Mouse (Mus musculus): ENCODE data around the gene Znhit2.

The Znhit2 gene

DNA sequence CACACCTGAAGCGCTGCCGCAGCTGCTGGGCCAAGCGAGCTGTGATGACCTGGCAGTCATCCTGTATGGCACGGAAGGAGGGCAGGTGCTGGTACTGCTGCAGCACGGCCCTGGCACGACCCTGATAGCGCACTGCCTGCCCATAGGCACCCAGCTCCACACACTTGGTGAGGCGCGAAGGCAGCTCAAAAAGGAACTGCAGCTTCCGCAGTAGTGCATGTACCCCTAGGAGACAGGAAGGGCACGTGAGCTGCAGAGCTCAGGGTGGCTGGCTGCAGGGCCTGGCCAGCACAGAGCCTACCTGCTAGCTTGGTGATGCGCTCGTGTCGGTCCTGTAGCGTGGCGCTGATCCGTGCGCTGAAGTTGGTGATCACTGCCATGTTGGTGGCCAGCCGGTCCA lies 10.3 kb downstream of the Znhit2 start:
- DNase-seq (ENCODE audit: low read depth, low spot score): no peak

DNA sequence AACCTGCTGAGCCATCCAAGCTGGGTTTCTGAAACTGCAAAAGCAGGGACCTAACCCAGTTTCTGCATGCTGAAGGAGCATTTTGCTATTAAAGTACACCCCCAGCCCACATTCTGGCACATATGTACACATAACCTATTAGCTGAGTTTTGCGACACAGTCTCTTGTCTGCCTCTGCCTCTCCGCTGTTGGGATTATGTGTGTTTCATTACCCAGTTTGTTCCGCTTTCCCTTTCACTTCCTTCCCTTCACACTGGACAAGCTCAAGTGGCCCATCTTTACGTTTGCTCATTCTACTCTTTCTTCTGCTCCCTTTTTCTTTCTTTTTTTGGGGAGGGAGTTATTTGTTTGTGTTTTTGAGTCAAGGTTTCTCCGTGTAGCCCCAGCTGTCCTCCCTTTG lies 12.9 kb downstream of the Znhit2 start:
- DNase-seq (ENCODE audit: low read depth, low spot score): no peak

DNA sequence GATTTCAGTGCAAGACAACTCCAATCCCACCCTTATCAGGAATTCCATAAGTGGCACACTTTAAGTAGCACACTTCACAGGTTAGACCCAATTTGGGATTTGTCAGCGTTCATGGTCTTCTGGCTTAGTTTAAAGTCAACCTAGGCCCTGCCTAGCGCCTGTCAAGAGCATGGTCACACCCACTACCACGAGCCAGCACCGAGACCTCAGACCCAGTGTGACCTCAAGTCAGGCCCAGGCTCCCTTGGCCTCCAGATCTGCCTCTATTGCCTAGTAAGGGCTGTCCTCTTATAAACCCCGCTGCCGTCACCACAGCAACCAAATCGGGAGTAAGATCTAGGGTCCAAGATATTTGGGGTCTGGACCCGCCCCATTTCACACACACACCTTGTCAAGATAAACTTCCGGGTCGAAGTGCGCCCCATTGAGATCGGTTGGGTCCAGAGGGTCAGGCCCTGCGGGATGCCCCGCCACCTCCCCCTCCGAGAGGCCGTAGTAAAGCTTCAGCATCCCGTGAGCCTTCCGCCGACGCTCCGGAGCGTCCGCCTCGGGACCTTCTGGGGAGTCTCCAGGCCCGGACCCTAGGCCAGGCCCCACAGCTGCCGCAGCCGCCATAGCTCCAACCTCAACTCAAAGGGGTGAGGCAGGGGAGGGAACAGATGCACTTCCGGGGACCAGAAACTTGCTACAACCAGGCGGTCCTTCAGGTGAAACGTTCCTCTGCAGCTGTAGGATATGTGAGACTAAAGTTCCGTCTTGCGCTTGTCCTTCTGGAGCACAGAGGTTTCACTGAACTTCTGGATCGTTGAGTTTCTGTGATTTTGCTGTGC lies 15.8 kb downstream of the Znhit2 start, which contains the start of gene Vps51:
Gene Vps51, minus strand, starts transcription at position 668 of the 830 bp plus-strand sequence.
- DNase-seq (ENCODE audit: low read depth, low spot score): peak; percentile 88

DNA sequence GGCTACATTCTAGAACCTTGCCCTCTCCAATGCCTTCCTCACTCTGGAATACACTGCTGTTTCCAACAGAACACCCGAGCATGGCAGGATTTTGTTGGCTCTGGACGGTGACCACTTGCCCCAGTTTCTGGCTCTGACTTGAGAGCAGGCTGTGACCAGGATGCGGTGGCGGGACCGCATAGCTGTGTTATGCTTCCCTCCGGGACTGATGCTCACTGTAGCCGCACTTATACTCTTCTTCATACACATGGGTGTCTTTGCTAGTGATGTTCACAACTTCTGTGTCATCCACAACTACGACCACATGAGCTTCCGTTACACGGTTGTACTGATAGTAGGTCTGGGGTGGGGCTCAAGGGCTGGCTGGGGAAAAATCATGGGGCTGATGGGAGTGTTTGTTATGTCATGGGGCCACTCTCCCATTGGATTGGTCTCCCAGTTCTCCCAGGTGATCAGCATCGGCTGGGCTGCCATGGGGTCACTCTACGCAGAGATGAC lies 19.0 kb downstream of the Znhit2 start, which contains the start of gene Tmem262:
Gene Tmem262, plus strand, starts transcription at position 51 of the 498 bp plus-strand sequence.
- no peak for DNase-seq (ENCODE audit: low read depth, low spot score)

DNA sequence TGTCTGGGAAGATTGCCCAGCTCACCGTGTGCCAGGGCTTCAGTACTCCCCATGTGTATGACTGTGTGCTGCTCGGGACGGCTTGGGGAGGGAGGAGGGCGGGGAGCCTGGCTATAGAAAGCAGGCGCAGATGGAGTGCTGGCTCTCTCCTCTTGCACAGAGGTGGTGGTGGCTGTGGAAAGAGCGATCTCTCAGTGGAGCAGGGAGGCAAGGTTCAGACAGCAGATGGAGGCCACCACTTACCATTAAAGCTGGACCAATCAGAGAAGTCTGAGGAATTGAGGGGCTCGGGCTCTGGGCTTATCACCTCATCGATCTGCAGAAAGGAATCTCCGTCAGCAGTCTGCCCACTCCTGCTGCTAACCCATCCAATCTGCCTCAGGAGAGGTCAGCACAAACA lies 21.2 kb downstream of the Znhit2 start, which contains the start of gene Gm28374:
Gene Gm28374, minus strand, starts transcription at position 101 of the 400 bp plus-strand sequence.
- no peak for DNase-seq (ENCODE audit: low read depth, low spot score)

DNA sequence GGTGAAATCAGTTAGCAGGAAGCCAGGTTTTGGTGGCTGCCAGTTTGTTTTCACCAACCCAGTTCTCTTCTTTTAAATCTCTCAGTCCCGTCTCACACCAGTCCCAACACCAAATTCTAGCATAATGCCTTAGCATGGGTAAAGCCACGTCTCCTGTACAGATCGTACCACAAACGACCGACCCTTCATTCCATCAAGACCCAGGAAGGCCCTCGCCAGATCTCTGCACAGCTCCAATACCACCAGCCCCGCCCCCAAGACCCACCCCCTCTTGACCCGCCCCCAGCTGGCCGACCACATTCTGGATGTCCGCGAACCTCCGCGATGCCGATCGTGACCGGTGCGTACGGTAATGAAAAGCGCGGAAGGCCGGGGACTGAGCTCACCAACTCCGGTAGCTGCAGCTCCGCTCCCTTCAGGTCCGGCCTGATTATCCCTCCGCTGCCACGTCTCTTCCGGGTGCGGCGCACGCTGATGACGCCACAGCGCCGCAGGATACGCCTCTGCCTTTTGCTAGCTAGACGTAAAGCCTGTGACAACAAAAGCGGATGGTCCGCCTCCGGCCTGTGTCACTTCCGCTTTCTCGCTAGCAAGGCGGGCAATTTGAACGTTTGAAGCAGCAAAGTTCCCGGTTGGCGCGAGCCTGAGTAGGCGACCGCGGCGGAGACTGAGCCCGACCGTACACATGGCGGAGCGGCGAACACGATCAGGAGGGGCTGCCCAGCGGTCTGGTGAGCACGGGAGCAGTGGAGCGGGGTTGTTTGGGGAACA lies 23.7 kb downstream of the Znhit2 start, which contains the start of the genes Zfpl1 and Cdca5:
Gene Zfpl1, minus strand, starts transcription at position 479 of the 771 bp plus-strand sequence.
Gene Cdca5, plus strand, starts transcription at position 506 of the 771 bp plus-strand sequence.
- DNase-seq (ENCODE audit: low read depth, low spot score): peak; percentile 97

DNA sequence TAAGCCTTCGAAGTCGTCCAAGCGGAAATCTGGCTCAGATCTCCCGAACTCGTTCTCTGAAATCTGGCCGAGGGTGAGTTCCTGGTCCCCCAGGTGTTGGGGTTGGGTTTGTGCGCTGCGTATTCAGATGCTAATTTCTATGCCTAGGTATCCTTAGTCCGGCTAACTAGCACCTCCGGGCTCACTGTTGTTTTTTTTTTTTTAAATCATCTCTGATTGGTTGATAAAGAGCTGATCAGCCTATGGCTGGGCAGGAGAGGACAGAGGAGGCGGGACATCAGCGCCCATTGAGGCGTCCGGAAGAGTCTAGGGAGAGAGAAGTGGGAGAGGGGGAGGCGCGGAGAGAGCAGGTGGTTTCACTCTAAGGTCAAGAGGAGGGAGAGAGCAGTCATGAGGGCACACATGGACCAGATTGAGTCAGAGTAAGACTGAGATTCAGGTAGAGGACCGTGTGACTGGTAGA lies 24.5 kb downstream of the Znhit2 start:
- DNase-seq (ENCODE audit: low read depth, low spot score): no peak

DNA sequence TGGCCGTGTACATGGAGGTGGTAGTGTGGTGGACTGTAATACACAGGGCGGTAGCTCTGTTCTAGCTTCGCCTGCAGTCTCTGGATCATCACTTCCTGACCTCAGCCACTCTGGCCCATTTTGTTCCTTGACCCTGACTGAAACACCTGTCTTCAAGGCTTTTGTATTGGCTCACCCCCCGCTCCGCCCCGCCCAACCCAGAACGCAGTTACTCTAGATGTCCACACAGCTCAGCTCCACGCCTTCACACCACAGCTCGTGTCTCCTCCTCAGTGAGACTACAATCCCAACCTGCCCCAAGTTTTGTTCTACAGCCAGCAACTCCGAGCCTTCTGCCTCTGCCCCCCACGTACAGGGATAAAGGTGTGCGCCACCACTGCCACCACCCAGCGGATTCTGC lies 27.8 kb downstream of the Znhit2 start:
- DNase-seq (ENCODE audit: low read depth, low spot score): no peak

DNA sequence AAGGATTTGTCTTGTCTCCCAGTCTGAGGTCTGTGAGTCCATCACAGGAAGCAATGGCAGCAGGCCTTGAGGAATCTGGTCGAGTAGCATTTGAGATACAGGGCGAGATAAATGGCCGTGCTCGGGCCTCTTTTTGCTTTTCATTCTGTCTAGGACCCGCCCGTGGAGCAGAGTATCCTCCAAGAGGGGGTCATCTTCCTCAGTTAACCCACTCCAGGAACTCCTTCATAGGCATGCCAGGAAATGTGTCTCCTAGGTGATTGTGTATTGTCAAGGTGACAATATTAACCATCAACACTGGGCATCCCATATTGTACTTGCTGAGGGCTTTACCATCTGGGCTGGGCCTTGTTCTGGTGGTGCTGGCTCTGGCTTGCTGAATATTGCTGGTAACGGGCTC lies 33.1 kb downstream of the Znhit2 start, which contains the start of gene AC131692.1:
Gene AC131692.1, plus strand, starts transcription at position 301 of the 400 bp plus-strand sequence.
- no peak for DNase-seq (ENCODE audit: low read depth, low spot score)

DNA sequence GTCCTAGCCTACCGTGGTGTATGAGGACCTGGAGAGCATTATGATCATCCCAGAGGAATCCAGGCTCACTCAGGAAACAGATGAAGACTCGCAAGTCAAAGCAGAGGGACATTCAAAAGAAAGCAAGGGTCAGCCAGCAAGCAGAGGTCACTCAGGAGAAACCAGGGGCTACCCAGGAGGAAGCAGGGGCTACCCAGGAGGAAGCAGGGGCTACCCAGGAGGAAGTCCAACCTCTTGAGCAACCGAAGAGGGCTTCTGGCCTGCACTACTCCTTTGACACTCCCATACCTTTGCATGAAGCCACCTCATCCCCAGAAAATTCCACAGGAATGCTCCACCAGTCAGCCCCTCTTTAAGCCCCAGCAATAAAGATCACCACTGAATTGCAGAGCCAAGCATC lies 36.9 kb downstream of the Znhit2 start:
- no peak for DNase-seq (ENCODE audit: low read depth, low spot score)

DNA sequence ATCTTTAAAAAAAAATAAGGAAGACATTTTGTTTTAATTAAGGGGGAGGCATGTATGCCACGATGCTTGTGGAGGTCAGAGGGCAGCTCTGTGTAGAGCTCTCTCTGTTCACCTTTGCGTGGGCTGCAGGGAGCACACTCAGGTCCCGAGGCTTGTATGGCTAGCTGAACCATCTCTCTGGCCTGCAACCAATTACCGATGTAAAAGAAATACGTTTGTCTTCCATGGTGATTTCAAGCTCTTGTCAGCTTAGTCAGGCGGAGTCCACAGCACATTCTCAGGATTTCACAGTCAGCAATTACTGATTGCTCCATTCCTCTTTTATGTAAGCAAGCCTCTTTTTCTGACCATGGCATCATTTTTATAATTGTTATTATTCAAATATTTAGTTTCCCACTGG lies 40.2 kb downstream of the Znhit2 start:
- DNase-seq (ENCODE audit: low read depth, low spot score): no peak

DNA sequence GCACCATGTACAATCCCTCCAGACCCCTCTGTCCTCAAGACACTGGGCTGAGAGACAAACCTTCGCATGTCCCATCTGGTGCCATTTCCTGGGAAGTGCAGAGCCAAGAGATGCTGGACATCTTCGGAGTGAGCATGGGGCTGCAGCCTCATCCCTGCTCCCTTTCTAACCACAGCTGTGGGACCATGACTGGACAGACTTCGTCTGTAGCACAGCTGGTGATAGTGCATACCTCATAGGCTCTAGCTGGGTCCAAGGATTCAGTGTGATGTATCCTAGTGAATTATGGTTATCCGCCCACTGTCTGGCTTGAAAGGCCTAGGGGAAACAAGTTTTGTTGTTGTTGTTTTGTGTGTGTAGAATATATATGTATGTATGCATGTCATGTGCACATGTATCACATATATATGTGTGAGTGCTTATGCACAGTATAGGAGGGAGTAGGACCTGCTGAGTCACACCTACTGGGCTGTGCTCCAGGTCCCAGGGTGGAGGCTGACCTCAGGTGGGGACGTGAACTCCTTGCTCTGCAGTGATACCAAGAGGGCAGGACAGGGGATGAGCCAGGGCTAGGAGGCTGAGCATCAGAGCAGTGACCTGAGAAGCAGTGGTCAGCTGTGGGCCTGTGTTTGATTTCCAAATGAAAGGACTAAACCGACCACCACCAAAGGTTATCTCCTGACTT lies 41.3 kb downstream of the Znhit2 start:
- no peak for DNase-seq (ENCODE audit: low read depth, low spot score)

DNA sequence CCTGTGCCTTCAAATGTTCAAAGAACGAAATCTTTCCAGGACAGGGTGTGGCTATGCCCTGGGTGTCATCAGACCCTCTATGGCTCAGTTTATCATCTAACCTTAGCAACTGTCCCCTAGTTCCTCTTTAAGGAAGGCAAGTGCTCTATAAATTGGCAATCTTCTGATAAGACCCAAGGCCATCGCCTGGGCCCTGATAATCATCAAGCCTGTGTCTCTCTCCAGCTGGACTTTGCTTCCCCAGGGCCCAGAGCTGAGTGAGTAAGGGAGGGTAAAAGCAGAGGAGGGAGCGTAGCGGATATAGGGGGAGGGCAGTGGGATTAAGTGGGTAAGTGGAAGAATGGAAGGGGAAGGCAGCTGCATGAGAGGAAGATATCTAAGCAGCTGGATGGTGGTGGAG lies 43.5 kb downstream of the Znhit2 start:
- no peak for DNase-seq (ENCODE audit: low read depth, low spot score)

DNA sequence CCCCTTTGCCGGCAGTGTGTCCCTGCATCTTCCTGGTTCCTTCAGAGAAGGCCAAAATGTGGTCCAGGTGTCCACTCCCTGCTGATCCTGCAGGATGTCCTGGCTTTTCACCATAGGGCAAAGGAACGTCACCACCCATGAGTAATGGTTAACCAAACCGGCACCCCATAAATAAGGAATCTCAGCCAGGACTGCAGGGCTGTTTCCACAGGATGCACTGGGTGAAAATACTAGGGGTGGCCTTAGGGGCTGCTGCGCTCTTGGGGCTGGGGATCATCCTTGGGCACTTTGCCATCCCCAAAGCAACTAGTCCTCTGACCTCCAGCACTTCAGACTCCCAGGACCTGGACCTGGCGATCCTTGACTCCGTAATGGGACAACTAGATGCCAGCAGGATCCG lies 44.6 kb downstream of the Znhit2 start, which contains the start of gene Naaladl1:
Gene Naaladl1, plus strand, starts transcription at position 197 of the 400 bp plus-strand sequence.
- DNase-seq (ENCODE audit: low read depth, low spot score): no peak

All from brain, embryonic 18.5 days (tissue).